Mouse (Mus musculus) left cerebral cortex, adult 18-20 months (tissue): ENCODE data around the gene Mfsd6. TPM values are rescaled to one million over a fixed set of nuclear protein-coding genes. Genes with fewer than 3 reads are reported as not detected.
"Not testable (repeated sequence)": the region's sequence is repeated elsewhere in the genome, so short reads cannot be mapped to it uniquely, and the experiment has no call there.

ENCODE experiments used
- DNase-seq, 2 experiments: peaks; one replicate each; pipeline ENCODE4 v3.0.0; 2021 to 2022; ENCODE audit warnings: low spot score in 2 of 2, mixed read lengths in 1 of 2
- total RNA-seq, 2 experiments: library from RNA; stranded (reverse); gene quantifications; 2 replicates each; pipeline ENCODE4 v1.2.3; 2021

The Mfsd6 gene
- total RNA-seq, 2 experiments from 2014 or later = 83.3 to 84.2 TPM

DNA sequence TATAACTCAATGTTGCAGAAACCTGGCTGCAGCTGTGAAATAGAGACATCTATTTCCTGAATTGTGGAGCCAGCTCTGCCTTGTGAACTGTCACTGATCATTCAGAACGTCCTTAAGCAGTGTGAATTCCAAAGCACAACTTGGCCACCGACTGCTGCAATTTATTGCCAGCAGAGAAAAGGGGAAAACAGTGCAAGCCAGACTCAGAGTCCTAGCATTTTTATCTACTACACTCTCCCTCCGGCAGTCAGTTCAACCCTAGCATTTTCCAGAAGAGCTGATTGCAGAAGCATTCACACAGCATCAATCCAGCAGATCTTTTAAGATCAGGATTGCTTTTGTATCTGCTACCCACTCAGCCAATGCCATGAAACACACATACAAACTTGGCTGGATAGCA, 13.2 kb downstream of the Mfsd6 start:
- DNase-seq = no peak

GRCm38 (mm10) chr1:52708745-52709144, 18.5 kb downstream of the Mfsd6 start:
- no peak for DNase-seq

- DNase-seq = no peak
Observed at GRCm38 (mm10) chr1:52707030-52707429, 20.2 kb downstream of the Mfsd6 start.

DNA sequence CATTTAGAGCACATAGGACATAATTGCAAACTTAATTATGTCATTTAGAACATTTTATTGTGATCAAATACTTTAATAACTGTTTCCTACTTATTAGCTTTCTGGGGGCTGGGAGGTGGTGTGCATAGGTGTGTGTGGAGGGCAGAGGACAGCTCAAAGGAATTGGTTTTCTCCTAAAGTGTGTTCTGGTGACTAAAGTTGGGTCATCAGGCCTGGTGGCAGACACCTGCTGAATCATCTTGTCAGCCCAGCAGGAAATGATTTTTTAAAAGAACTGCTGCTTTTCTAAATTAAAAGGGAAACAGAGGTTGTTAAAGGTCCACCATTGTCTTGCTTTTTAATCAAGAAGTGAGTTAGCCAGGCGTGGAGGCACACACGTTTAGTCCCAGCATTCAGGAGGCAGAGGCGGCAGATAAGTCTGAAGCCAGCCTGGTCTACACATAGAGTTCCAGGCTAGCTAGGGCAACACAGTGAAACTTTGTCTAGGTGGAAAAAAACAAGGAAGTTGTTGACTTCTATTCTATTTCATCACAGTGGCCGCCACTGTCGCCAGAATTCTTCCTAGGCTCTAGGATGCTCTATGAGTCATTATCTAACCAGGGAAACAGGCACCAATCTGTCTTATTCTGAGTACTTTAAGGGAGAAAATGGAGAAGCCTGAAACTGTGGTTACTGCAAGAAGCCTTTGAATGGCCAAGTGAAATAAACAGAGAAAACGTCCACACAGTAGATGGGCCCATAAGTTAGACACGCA, 24.3 kb downstream of the Mfsd6 start:
- no peak for DNase-seq

DNA sequence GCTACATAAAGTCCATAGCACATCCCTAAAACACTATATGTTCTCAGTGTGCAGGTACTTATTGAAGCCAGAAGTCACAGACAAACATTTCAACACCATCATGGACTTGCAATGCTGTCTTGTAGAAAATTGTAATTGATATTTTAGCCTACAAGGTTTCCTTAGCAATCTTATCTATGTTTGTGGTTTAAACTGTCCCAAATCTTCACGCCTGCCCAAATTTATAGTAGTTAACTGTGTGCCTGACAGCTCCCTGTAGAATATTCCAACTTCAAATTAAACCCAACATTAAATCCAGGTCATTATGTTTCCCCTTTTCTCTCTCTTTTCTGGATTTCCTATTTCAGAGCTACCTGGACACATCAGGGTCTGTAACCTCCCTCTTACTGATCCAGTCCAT, 25.3 kb downstream of the Mfsd6 start:
- DNase-seq = no peak

DNA sequence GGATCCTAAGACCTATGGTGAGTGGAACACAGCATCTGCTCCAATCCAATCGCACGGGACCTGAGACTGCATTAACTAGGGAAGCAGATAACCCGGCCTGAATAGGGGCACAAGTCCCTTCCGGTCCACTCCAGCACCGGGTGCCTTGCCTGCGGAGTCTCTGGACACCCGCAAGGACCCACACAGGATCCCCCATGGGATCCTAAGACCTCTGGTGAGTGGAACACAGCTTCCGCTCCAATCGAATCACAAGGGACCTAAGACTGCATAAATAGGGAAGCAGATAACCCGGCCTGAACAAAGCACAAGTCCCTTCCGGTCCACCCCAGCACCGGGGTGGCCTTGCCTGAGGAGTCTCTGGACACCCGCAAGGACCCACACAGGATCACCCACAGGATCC, 32.8 kb downstream of the Mfsd6 start:
- not testable (repeated sequence) for DNase-seq

- DNase-seq = no peak
Observed at GRCm38 (mm10) chr1:52687636-52688035, 39.6 kb downstream of the Mfsd6 start.

DNA sequence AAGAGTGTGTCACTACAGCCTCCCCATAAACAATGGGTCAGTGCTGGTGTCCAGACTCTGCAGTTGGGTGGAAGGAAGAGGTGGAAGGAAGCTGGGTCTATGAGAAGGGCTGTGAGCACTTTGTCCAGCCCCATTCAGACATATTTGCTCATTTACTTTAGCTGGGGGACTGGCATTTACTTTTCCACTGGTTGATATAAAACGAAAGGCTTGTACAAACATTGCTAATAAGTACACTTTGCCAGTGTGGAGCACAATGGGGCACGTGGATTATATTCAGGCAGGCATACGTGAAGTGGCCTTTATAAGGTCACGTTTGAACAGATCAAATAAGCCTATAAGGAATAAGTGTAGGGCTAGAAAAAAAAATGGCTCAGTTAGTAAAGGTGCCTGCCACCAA, 43.7 kb downstream of the Mfsd6 start:
- DNase-seq = no peak

GRCm38 (mm10) chr1:52676621-52677020, 50.6 kb downstream of the Mfsd6 start:
- no peak for DNase-seq

- no peak for DNase-seq
Observed at GRCm38 (mm10) chr1:52675561-52676551, 51.4 kb downstream of the Mfsd6 start.

GRCm38 (mm10) chr1:52669931-52670330, 57.3 kb downstream of the Mfsd6 start:
- no peak for DNase-seq

- DNase-seq = no peak
Observed at GRCm38 (mm10) chr1:52668743-52669323, 58.4 kb downstream of the Mfsd6 start.

DNA sequence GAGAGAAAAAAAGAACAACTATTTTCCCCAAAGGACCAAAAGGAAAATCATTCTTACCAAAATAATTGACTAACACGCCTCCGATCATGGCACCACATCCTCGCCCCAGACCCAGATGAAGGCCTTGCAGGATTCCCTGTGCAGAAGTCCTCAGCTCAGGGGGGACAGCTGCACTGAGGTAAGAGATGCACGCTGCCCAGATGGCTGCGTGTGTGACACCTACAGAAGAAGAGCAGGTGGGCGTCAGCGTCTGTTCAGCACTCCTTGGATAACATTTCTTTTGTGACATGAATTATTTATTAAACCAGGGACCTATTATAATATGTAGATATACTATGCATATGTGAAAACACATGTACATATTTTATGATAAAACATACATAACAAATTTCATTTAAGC, 64.0 kb downstream of the Mfsd6 start:
- DNase-seq = peak; percentile 58 to 68

DNA sequence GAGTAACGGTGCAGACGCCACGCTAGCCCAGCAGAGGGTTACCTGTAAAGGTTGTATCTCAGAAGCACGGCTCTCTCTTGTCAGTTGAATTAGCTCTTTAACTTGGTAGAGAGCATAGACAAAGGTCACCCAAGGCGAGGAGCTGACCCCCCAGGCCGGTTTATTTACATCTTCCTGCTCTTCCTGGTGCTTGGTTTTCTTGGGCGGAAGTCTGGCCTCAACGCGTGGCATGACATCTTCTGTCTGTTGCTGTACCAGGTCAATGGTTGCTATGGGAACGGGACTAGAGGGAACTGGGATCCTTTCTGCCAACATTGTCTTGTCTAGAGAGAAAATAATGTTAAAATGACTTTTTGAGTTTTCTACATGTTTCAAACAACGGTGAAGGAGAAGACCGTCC, 66.5 kb downstream of the Mfsd6 start:
- DNase-seq = no peak

GRCm38 (mm10) chr1:52660278-52660677, 67.0 kb downstream of the Mfsd6 start:
- no peak for DNase-seq

GRCm38 (mm10) chr1:52658160-52658559, 69.1 kb downstream of the Mfsd6 start:
- no peak for DNase-seq

GRCm38 (mm10) chr1:52655153-52655552, 72.1 kb downstream of the Mfsd6 start:
- no peak for DNase-seq

DNA sequence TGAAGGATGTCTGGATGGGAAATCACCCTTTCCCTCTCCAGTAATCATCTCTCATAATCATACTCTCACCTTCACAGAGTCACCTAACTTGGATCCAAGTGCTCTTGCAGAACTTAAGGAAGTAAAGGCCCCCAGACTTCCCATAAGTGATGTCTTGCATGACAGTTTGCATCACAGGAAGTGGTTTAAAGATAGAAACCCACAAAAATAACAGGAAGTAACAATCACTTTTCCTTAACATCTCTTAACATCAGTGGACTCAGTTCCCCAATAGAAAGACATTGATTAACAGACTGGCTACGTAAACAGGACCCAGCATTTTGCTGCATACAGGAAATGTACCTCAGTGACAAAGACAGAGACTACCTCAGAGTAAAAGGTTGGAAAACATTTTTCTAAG, 73.9 kb downstream of the Mfsd6 start:
- no peak for DNase-seq

GRCm38 (mm10) chr1:52652601-52653253, 74.5 kb downstream of the Mfsd6 start:
- DNase-seq = no peak

GRCm38 (mm10) chr1:52650066-52650465, 77.2 kb downstream of the Mfsd6 start:
- DNase-seq = no peak
